Mouse (Mus musculus) heart, postnatal 0 days (tissue): Measurements from ENCODE around the gene Fam173a.
A peak's percentile ranks its signal among the peaks of the same experiment; 100 is the strongest.

Experiments
- CTCF ChIP-seq: IDR thresholded peaks from 2 replicates; pipeline ENCODE4 v1.5.1; 2016; ENCODE audit warnings: antibody characterized with exemption, control low read depth, low read depth
- EP300 ChIP-seq: IDR thresholded peaks from 2 replicates; pipeline ENCODE4 v1.6.1; 2016; ENCODE audit warnings: antibody characterized with exemption, low read depth

DNA sequence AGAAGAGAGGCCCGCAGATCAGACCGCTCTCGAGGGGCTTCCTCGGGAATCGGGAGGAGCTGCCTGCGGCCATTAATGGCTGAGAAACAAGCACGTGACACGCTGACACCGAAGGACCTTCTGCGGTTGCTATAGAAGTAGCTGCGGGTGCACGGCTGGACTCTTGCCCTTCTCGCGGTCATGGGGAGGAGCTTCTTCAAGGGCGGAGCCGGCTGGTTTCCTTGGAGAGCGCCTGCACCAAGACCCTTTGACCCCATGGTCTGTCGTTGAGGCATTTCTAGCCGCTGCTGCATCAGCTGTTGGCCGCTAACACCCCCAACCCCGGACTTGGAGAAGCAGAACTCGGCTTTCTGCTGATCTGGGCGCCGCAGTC, 40.6 kb upstream of the Fam173a start, which contains the start of gene Stub1:
- TF ChIP-seq EP300, result peak; percentile 15; the same call in 1 of the 2 replicates
- TF ChIP-seq CTCF, result no peak
